Mouse (Mus musculus): ENCODE results near the gene Capn1. TPM values are rescaled to one million over a fixed set of nuclear protein-coding genes. Genes with fewer than 3 reads are reported as not detected.
A peak's percentile ranks its signal among the peaks of the same experiment; 100 is the strongest.

The Capn1 gene
- polyA plus RNA-seq, 1 experiment from 2014 or later, result 6.8 TPM

- no peaks in the 10 kb centered on the region for H3K9me3 ChIP-seq (ENCODE audit: low read length)
- H3K9ac ChIP-seq (replicated peaks), result no peak overlapping the region
- H3K36me3 ChIP-seq (replicated peaks; ENCODE audit: insufficient read depth, low read length), result no peaks in the 10 kb centered on the region
- TF ChIP-seq CTCF (IDR thresholded peaks at IDR 0.05; ENCODE audit: low read depth), result no peak
- no peak for TF ChIP-seq EP300 (IDR thresholded peaks at IDR 0.05; ENCODE audit: low read depth)
- no peak overlapping the region for H3K4me3 ChIP-seq (ENCODE audit: low read depth, low read length)
- WGBS (ENCODE audit: insufficient replicate concordance), result 85% methylated on average over 9 of the region's 9 CpGs
- H3K27me3 ChIP-seq (ENCODE audit: insufficient read depth, low read length), result no peaks in the 10 kb centered on the region
- no peak overlapping the region for H3K4me2 ChIP-seq (ENCODE audit: low read depth, low read length)
- H3K27ac ChIP-seq (ENCODE audit: low read depth), result no peak overlapping the region
- ATAC-seq, result no peak
- DNase-seq, result no peak
- H3K4me1 ChIP-seq (ENCODE audit: insufficient read depth), result peaks cover 15% of the 10 kb centered on the region
Observed at GRCm38 (mm10) chr19:6042293-6042692, 26.6 kb upstream of the Capn1 start.

- Histone ChIP-seq H3K27ac (ENCODE audit: low read depth) (no peak overlapping the region), H3K4me2 (ENCODE audit: low read depth, low read length) (no peak overlapping the region), H3K4me1 (ENCODE audit: insufficient read depth) (peaks cover 16% of the 10 kb centered on the region), H3K4me3 (ENCODE audit: low read depth, low read length) (no peak overlapping the region), H3K9ac (replicated peaks) (no peak overlapping the region), H3K27me3 (ENCODE audit: insufficient read depth, low read length) (no peaks in the 10 kb centered on the region), H3K9me3 (ENCODE audit: low read length) (no peaks in the 10 kb centered on the region), H3K36me3 (replicated peaks; ENCODE audit: insufficient read depth, low read length) (no peaks in the 10 kb centered on the region)
- TF ChIP-seq CTCF (IDR thresholded peaks at IDR 0.05; ENCODE audit: low read depth), result peak; percentile 43
- TF ChIP-seq EP300 (IDR thresholded peaks at IDR 0.05; ENCODE audit: low read depth), result no peak
- ATAC-seq (no peak), DNase-seq (no peak)
Observed at GRCm38 (mm10) chr19:6040002-6040401, 24.3 kb upstream of the Capn1 start.

DNA sequence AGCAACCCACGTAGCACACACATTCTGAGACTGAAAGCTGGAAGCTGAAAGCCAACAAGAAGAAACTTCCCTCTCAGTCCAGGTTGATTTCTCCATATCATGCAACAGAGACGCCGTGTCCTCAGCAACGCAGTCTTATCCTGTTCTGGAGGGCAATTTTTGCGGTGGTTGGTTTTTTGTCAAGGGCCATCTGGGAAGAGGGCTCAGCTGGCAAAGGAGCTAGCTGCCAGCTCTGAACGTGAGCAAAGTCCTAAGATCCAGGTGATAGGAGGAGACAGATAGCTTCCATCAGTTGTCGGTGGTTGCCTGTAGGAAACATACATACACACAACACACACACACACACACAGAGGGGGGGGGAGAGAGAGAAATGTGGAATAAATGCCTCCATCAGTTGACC, 22.6 kb upstream of the Capn1 start:
- H3K4me3 ChIP-seq (ENCODE audit: low read depth, low read length), result no peak overlapping the region
- peaks cover 12% of the 10 kb centered on the region for H3K4me1 ChIP-seq (ENCODE audit: insufficient read depth)
- H3K9ac ChIP-seq (replicated peaks), result no peak overlapping the region
- WGBS (ENCODE audit: insufficient replicate concordance), result 63% methylated on average over 7 of the region's 7 CpGs
- no peak for DNase-seq
- no peaks in the 10 kb centered on the region for H3K27me3 ChIP-seq (ENCODE audit: insufficient read depth, low read length)
- ATAC-seq, result no peak
- no peak for TF ChIP-seq EP300 (IDR thresholded peaks at IDR 0.05; ENCODE audit: low read depth)
- no peak for TF ChIP-seq CTCF (IDR thresholded peaks at IDR 0.05; ENCODE audit: low read depth)
- H3K27ac ChIP-seq (ENCODE audit: low read depth), result no peak overlapping the region
- no peaks in the 10 kb centered on the region for H3K36me3 ChIP-seq (replicated peaks; ENCODE audit: insufficient read depth, low read length)
- no peak overlapping the region for H3K4me2 ChIP-seq (ENCODE audit: low read depth, low read length)
- no peaks in the 10 kb centered on the region for H3K9me3 ChIP-seq (ENCODE audit: low read length)

DNA sequence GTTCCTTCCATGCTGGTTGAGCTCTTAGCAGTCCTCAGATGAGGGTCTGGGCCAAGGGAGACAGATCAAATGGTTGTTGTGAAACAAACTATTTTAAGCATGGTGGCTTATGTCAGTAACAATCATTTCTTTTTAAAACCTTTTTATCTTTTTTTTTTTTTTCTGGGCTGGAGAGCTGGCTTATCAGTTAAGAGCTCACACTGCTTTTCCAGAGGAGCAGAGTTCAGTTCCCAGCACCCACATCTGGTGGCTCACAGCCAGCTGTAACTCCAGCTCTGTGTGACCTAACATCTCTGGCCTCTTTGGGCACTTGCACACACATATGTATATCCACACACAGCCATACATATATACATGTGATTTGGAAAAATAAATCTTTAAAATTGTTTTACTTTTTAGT, 22.0 kb upstream of the Capn1 start:
- DNase-seq (no peak), ATAC-seq (no peak)
- H3K36me3 ChIP-seq (replicated peaks; ENCODE audit: insufficient read depth, low read length), result no peaks in the 10 kb centered on the region
- no peak overlapping the region for H3K4me3 ChIP-seq (ENCODE audit: low read depth, low read length)
- H3K9me3 ChIP-seq (ENCODE audit: low read length), result no peaks in the 10 kb centered on the region
- H3K4me1 ChIP-seq (ENCODE audit: insufficient read depth), result peaks cover 12% of the 10 kb centered on the region
- no peak overlapping the region for H3K9ac ChIP-seq (replicated peaks)
- H3K27ac ChIP-seq (ENCODE audit: low read depth), result no peak overlapping the region
- H3K4me2 ChIP-seq (ENCODE audit: low read depth, low read length), result no peak overlapping the region
- no peaks in the 10 kb centered on the region for H3K27me3 ChIP-seq (ENCODE audit: insufficient read depth, low read length)
- no peak for TF ChIP-seq CTCF (IDR thresholded peaks at IDR 0.05; ENCODE audit: low read depth)
- no peak for TF ChIP-seq EP300 (IDR thresholded peaks at IDR 0.05; ENCODE audit: low read depth)

DNA sequence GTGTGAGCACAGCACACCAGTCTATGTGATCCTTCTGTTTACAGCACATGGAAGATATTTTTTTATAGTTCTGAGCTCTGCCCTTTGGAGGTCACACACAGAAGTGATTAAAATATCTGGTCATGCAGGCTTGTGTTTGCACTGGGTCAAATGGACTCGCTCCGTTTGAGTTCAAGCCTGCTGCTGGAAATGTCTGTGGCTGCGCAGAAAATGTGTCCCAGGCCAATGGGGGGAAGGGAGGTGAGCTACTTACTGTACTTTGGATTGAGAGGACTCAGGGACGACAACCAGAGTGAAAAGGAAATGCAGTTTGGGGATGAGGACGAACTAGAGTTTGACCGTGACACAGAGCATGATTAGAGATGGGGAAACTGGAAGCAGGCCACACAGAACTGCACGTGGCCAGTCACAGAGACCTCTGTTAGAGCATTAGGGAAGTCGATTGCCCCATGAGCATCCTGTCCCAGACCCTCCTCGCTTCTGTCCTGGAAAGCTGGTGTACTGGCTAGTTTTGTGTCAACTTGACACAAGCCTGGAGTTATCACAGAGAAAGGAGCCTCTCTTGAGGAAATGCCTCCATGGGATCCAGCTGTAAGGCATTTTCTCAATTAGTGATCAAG, 20.4 kb upstream of the Capn1 start:
- Histone ChIP-seq H3K9me3 (ENCODE audit: low read length) (no peaks in the 10 kb centered on the region), H3K4me3 (ENCODE audit: low read depth, low read length) (no peak overlapping the region), H3K9ac (replicated peaks) (no peak overlapping the region), H3K27me3 (ENCODE audit: insufficient read depth, low read length) (no peaks in the 10 kb centered on the region), H3K4me1 (ENCODE audit: insufficient read depth) (peaks cover 6% of the 10 kb centered on the region), H3K27ac (ENCODE audit: low read depth) (no peak overlapping the region), H3K4me2 (ENCODE audit: low read depth, low read length) (no peak overlapping the region), H3K36me3 (replicated peaks; ENCODE audit: insufficient read depth, low read length) (no peaks in the 10 kb centered on the region)
- ATAC-seq (no peak), DNase-seq (no peak)
- TF ChIP-seq EP300 (IDR thresholded peaks at IDR 0.05; ENCODE audit: low read depth), result no peak
- no peak for TF ChIP-seq CTCF (IDR thresholded peaks at IDR 0.05; ENCODE audit: low read depth)
- WGBS (ENCODE audit: insufficient replicate concordance), result 40% methylated on average over 9 of the region's 9 CpGs

GRCm38 (mm10) chr19:6030520-6031280, 15.0 kb upstream of the Capn1 start:
- TF ChIP-seq CTCF (IDR thresholded peaks at IDR 0.05; ENCODE audit: low read depth), result no peak

More at GRCm38 (mm10) chr19:6030520-6031280, 15.0 kb upstream of the Capn1 start:
- no peak overlapping the region for H3K9ac ChIP-seq (replicated peaks)
- H3K4me3 ChIP-seq (ENCODE audit: low read depth, low read length), result no peak overlapping the region
- DNase-seq (no peak), ATAC-seq (no peak)
- no peaks in the 10 kb centered on the region; the same call in 1 of the 2 replicates for H3K4me1 ChIP-seq (ENCODE audit: insufficient read depth)
- H3K36me3 ChIP-seq (replicated peaks; ENCODE audit: insufficient read depth, low read length), result no peaks in the 10 kb centered on the region
- H3K4me2 ChIP-seq (ENCODE audit: low read depth, low read length), result no peak overlapping the region
- no peaks in the 10 kb centered on the region for H3K27me3 ChIP-seq (ENCODE audit: insufficient read depth, low read length)
- no peak overlapping the region for H3K27ac ChIP-seq (ENCODE audit: low read depth)
- WGBS (ENCODE audit: insufficient replicate concordance), result 55% methylated on average over 13 of the region's 14 CpGs
- H3K9me3 ChIP-seq (ENCODE audit: low read length), result no peaks in the 10 kb centered on the region

All from liver, postnatal 0 days (tissue).